Mouse (Mus musculus) ES-CJ7 (cell line): ENCODE measurements at regions not wholly inside any gene's neighbourhood (a gene's known extent, or its start where the extent isn't known, plus 50 kb on each side); places are given as distances from the start of the nearest gene placed in this dataset.

Experiments
- DNase-seq: peaks from one replicate; pipeline ENCODE4 v3.0.0; 2011; ENCODE audit warnings: low read depth, low spot score

GRCm38 (mm10) chr13:34462808-34463511 lies 118.0 kb upstream of the Slc22a23 start:
- no peak for DNase-seq

- DNase-seq: no peak
Observed at GRCm38 (mm10) chr13:34462206-34462807, 117.3 kb upstream of the Slc22a23 start.

DNA sequence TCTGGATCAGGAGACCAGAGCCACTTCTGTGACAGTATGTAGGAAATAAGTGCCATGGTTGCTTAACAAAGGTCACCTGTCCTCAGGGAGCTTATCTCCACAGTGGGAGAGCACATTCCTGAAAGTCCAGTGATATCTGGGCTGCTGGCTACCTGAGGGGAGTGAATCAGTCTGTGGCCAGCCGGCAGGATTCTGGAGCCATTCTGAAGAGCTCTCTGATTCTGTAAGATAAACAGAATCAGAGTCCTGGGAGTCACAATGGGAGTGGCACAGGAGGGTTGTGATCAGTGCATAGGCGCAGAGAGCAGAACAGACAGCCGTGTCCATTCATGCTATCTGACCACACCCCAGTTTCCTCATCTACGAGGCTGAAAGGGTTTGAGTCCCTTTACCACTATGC lies 116.0 kb upstream of the Slc22a23 start:
- DNase-seq: peak; percentile 29

- DNase-seq: no peak
Observed at GRCm38 (mm10) chr13:34456051-34456450, 111.1 kb upstream of the Slc22a23 start.

GRCm38 (mm10) chr13:34446806-34447205 lies 101.8 kb upstream of the Slc22a23 start:
- DNase-seq: no peak

GRCm38 (mm10) chr13:34446327-34446726 lies 101.3 kb upstream of the Slc22a23 start:
- DNase-seq: no peak

DNA sequence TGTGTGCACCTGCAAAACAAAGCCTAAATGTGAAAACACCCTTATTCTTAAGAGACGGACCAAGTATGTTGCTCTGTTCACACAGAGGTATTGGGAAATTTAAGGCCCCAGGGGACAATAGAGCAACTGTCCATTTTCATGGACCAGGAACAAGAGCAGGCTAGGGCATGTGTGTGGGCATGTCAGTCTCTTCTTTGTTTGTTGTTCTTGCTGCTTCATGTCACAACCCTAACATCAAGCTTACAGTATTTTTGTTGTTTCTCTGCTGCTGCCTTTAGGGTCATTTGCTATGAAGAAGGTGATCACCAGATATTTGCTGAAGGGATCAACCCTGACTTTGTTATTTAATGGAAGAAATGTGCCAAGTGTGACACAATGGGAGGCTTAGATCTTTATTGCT lies 96.4 kb upstream of the Slc22a23 start:
- no peak for DNase-seq

- no peak for DNase-seq
Observed at GRCm38 (mm10) chr13:34427527-34427926, 82.5 kb upstream of the Slc22a23 start.

DNA sequence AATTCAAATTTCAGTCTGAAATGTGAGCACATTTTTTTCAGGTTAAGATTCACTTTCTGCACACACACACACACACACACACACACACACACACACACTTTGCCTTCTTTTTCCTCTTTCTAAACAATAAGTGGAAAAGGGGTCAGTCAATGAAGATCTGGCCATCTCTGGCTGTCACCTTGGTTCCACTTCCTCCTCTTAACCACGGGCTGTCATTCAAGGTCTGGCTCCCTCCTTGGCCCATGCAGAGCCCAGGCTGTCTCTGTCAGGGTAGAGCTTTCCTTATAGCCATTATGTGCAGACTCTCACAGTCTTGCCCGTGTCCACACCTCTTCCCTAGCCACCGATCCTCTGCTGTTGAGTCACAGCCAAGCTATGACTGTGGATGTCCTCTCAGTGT lies 79.9 kb upstream of the Slc22a23 start:
- DNase-seq: no peak

DNA sequence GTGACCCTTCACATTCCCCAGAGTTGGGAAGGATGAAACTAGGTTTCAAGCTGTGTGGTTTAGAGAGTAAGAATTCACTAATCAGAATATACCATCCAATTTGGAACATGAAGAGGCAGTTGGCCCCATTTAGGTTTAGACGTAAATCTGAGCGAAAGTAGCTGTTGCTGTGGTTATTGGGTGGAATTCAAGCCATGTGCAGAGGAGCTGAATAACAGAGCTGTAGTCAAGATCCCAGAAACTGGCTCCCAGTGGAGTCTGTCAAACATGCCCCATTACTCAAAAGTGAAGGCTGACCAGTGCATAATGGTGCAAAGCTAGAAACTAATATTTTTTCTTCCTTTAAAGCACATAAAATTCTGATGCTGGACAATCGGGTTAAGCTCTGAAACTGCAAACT lies 76.7 kb upstream of the Slc22a23 start:
- no peak for DNase-seq

DNA sequence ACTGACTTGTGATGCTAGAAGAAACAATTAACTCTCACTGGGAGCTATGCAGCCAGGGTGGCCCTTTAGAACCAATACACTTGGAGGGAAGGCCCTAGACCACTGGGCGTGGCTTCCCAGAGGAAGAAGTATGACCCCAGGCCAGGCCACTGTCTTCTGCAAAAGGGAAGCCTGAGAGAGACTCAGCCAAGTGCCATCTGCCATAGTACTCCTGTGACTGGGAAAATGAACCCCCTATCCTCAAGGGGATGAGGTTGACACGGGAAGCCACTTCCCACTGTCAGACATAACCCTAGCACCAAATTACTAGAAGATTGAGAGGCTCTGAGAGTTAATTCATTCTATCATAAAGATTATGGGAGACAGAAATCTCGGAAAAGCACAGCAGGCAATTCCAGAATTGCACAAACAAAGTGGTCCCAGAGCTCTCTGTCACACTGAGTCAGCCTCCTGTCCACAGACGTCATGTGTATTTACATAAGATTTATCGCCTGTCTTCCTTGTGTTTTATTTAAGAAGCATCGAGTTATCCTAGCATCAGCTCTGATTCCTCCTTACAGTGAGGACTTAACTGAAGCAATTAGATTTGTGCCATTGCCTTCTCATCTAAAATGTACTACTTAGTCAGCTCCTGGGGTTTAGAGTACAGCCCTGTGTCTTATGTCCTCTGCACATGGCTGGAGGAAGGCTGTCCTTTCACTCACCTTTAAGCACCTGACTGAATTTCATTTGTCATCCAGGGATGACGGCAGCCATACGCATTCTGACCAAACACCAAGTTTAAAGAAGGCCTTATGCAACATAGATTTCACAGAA lies 75.6 kb upstream of the Slc22a23 start:
- DNase-seq: no peak

DNA sequence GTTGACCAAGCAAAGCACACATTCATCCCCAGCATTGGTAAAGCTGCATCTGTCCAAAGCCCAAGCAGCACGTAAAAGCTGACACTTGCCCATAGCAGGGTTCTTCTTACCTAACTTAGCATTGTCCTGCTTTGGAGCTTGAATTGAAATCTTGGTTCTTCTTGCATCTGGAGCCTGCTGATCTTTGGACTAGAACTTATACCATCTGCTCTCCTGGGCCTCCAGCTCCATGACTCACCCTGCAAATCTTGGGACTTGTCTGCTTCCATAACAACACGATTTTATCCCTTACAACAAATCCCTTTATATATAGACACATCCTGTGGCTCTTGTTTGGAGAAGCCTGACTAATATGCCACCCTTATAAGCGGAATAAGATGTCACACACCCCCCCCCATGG lies 74.1 kb upstream of the Slc22a23 start:
- no peak for DNase-seq

DNA sequence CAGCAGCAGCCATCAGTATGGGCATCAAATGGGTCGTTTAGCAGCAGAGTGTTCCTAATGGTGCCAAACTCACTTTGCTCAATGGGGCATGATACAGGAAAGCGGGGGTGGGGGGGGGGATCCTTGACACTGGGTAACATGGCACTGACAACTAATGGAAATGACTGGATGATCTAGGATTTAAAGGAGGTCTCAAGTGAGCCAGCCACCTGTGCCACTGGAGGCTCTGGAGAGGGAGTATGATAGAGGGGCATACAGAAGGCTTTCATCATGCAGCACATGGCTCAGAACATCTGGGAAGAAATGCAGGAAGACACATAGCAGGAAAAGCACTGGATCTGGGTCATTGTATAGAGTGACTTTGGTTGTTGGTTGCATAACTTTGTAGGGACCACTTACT lies 71.6 kb upstream of the Slc22a23 start:
- no peak for DNase-seq

GRCm38 (mm10) chr13:34414533-34414932 lies 69.6 kb upstream of the Slc22a23 start:
- DNase-seq: no peak

- no peak for DNase-seq
Observed at GRCm38 (mm10) chr13:34408669-34409055, 63.7 kb upstream of the Slc22a23 start.

GRCm38 (mm10) chr13:34408007-34408668 lies 63.2 kb upstream of the Slc22a23 start:
- DNase-seq: no peak

DNA sequence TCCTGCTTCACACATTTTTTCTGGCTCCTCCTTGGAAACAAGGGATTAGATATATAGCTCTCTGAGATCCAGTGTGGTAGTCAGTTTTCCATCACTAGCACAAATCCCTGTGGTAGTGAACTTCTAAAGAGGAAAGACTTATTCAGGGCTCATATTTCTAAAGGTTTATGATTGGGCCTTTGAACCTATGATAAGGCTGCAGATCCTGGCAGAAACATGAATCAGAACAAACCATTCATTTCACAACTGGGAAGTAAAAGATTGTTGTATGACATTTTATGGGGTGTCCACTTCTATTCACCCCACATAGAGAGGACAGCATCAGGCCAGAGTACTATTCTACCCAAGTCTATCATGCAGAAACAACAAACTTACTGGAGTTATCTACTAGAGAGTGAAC lies 61.3 kb upstream of the Slc22a23 start:
- no peak for DNase-seq

- no peak for DNase-seq
Observed at GRCm38 (mm10) chr13:34402631-34403030, 57.6 kb upstream of the Slc22a23 start.

- DNase-seq: no peak
Observed at GRCm38 (mm10) chr13:34401031-34401430, 56.0 kb upstream of the Slc22a23 start.

DNA sequence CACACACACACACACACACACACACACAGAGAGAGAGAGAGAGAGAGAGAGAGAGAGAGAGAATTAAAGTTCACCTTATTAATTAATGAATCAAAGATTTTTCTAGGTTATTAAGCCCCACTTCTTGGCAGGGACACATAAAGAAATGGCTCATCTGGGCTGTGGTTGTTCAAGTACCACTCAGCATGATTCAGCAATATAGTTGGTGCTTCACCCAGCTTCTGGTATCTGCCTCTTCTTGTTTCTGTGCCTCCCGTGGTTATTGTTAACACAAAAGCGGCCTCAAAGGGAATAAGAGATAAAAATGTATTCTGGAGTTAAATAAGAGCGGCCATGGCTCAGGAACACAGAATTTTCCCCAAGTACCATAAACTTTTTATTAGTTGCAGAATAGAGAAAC lies 53.9 kb upstream of the Slc22a23 start:
- no peak for DNase-seq

DNA sequence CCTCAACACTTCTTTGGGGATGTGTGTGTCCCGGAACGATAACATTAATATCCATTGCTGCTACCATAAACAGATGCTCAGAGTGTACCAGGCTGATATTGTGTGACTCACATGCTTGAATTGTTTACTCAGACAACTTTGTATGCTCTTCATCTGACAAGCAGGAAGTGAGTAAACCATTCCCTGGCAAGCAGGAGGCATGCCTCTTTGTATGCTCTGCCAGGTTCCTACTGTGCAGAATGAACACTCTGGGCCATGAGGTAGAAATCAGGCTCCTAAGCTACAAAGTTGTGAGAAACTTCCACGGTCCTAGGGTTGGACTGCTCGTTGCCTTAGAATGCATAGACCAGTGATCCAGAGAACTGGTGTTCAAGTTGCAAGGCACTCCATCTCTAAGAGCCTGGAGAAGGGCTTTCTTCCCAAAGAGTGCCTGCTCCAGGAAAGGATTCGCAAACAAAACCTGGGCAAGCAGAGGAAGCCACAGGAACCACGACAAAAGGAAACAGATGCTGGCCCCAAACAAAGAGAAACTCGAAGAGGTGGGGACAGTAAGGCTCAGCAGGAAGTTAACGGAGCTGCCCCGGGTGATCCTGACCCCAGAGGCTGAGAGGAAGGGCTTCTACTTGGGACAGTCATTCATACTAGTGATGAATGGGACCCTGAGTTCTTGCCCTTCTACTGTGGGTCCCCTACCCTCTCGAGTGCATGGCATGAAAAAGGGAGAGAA lies 53.2 kb upstream of the Slc22a23 start:
- DNase-seq: no peak

DNA sequence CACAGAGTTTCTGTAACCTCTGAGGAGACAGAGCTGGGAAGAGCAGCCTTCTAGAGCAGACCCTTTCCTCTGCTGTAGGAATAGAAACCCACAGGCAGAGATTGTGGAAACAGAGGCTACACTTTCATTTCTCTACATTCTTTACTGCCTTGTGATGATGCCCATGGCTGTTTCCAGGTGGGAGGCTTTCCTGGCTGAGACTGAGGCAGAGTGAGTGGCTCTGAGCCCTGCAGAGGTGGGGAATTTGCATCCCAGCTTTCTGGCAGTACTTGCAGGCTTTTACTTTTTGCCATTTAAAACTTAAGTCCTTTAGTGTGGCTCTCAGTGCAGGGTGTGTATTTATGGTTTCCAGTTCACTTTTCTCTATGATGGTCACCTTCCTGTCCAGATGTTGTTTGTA lies 50.5 kb upstream of the Slc22a23 start:
- no peak for DNase-seq
